Mouse (Mus musculus) embryonic fibroblast, embryonic 13.5 days (primary cell): ENCODE results near the gene Dnajc5g. TPM values are rescaled to one million over a fixed set of nuclear protein-coding genes. Genes with fewer than 3 reads are reported as not detected.

Source experiments
- H3K27ac ChIP-seq: 2 replicates; pipeline ENCODE4 v1.5.1; 2012; ENCODE audit warnings: low read length, control low read depth, inconsistent platforms; ENCODE audit not compliant: insufficient read depth
- H3K4me1 ChIP-seq: 2 replicates; pipeline ENCODE4 v1.6.1; 2011; ENCODE audit warnings: low read length; ENCODE audit not compliant: control insufficient read depth, insufficient read depth
- H3K4me3 ChIP-seq: 2 replicates; pipeline ENCODE4 v1.5.1; 2011; ENCODE audit warnings: mild to moderate bottlenecking, control low read depth, low read length; ENCODE audit not compliant: insufficient read depth
- CTCF ChIP-seq: IDR thresholded peaks from 2 replicates; pipeline ENCODE4 v1.5.1; 2011; ENCODE audit warnings: mild to moderate bottlenecking, control low read depth, low read length, moderate library complexity, borderline replicate concordance; ENCODE audit not compliant: insufficient read depth
- POLR2A ChIP-seq: IDR thresholded peaks from 2 replicates; pipeline ENCODE4 v1.6.1; 2011; ENCODE audit warnings: low read depth, mild to moderate bottlenecking, control low read depth, low read length, moderate library complexity
- polyA plus RNA-seq: library from polyadenylated mRNA; stranded (reverse); fragments of >200 nt; gene quantifications from 2 replicates; pipeline ENCODE4 v1.2.4, GENCODE M21; 2011; ENCODE audit warnings: low read depth; ENCODE audit not compliant: missing spikeins, insufficient read length

Dnajc5g gene
- polyA plus RNA-seq, 1 experiment: not detected

DNA sequence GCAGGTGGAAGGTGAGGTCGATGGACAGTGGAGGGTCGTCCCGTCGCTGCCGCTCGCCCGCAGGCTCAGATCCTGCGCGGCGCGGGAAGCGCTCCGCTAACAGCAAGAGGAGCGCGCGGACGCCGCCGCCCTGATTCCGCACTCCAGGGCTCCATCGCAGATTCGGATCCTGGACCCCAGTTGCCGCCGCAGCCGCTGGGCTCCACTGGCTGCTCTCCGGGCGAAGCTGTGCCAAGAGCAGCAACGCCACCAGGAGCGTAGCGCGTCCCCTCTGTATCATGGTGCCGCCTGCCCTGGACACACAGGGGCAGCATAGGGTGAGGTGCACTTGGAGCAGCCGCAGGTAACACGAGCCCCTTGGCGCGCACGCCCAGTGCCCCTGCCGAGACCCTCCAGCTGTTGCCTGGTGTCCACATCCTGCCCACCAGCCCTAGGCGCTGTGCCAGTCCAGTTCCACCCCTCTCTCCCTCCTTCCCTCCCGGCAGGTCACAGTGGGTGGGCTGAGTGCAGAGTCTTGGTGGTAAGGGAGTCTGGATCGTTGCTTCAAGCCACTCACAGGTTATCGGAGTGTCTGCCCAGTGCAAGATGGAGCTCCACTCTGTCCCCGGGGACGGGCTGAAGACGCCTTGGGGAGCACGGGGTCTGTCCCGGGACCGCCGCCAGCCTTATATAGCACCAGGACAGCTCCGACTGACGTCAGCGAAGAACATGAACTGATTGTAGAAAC, 32.3 kb downstream of the Dnajc5g start, which contains the start of gene Ucn:
TSS of gene Ucn (minus strand) at position 589 of the 727 bp plus-strand sequence.
- TF ChIP-seq POLR2A (no peak), CTCF (no peak)
- H3K4me1 ChIP-seq: no peaks in the 10 kb centered on the region
- H3K4me3 ChIP-seq: no peak within 1 kb of the TSS

DNA sequence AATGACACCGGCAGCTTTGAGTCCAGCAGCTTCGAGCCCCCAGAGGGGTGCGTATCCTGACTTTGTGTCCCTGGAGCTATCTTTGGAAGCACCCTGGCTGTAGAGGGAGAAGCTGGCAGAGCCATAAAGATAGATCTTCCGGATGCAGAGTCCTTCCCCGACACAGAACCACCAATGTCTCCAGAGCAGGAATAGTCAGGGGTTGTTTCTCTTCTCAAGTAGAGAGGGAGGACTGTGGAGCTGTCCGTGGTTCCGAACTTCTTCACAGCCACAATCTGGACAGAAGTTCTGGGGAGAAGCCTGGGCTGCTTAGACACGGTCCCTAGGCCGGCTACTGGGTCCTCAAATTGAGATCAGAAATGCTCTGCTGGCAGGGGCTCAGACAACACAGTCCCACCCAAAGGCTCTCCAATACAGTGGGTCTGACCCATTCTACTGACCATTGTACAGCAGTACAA, 32.9 kb downstream of the Dnajc5g start:
- TF ChIP-seq POLR2A (no peak), CTCF (no peak)
- H3K4me1 ChIP-seq: no peaks in the 10 kb centered on the region
- H3K4me3 ChIP-seq: no peak overlapping the region
- no peak overlapping the region for H3K27ac ChIP-seq

More for the DNA sequence above, 32.3 kb downstream of the Dnajc5g start, which contains the start of gene Ucn:
- no peak within 1 kb of the TSS for H3K27ac ChIP-seq

DNA sequence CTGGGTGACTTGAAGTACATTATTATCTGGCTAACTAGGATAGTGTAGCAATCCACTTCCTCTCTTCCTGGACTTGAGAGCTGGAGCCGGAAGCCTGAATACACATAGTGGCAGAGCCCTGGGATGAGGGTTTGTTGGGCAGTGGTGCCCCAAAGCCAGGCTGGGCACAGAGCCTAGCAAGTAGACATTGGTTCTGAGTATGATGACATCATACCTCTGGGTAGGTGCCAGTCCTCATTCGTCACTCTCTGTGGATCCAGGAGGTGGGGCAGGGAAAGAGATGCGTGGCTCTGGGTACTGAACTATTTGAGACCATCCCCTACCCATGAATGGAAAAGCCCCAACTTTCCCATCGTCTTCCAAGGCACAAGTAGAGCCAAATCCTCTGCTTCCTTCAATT, 43.7 kb downstream of the Dnajc5g start:
- H3K4me3 ChIP-seq: no peak overlapping the region
- no peak for TF ChIP-seq CTCF
- TF ChIP-seq POLR2A: no peak
- H3K27ac ChIP-seq: no peak overlapping the region
- peaks cover 4% of the 10 kb centered on the region for H3K4me1 ChIP-seq

- no peak for TF ChIP-seq CTCF
- TF ChIP-seq POLR2A: no peak
- H3K27ac ChIP-seq: no peak overlapping the region
- H3K4me3 ChIP-seq: no peak overlapping the region
- peaks cover 4% of the 10 kb centered on the region for H3K4me1 ChIP-seq
Measured at GRCm38 (mm10) chr5:31151746-31152145, 45.7 kb downstream of the Dnajc5g start.

GRCm38 (mm10) chr5:31153516-31154151, 47.5 kb downstream of the Dnajc5g start:
- no peak overlapping the region for H3K27ac ChIP-seq
- TF ChIP-seq CTCF (no peak), POLR2A (no peak)
- peaks cover 4% of the 10 kb centered on the region for H3K4me1 ChIP-seq
- peak overlapping the region; percentile 59 for H3K4me3 ChIP-seq

- Histone ChIP-seq H3K4me1 (peaks cover 4% of the 10 kb centered on the region), H3K4me3 (peak within 1 kb of the TSS; percentile 59), H3K27ac (peak within 1 kb of the TSS; percentile 6; the same call in 1 of the 2 replicates)
- TF ChIP-seq POLR2A (peak; percentile 90), CTCF (no peak)
Measured at GRCm38 (mm10) chr5:31154152-31154553, 48.1 kb downstream of the Dnajc5g start, which contains the start of gene Mpv17. Gene Mpv17, minus strand, starts transcription at chr5:31154251.

Other genes with a start within 250 kb of the Dnajc5g start
- 102 and 122 TPM in 2 replicates for gene Tmem214, start 238.3 kb upstream of the Dnajc5g start, polyA plus RNA-seq
- gene Agbl5, start 217.6 kb upstream of the Dnajc5g start, polyA plus RNA-seq: 7.2 and 17.0 TPM in 2 replicates
- gene Ost4, start 198.5 kb upstream of the Dnajc5g start, polyA plus RNA-seq: 335 and 354 TPM in 2 replicates
- gene Emilin1, start 192.9 kb upstream of the Dnajc5g start, polyA plus RNA-seq: 85.9 and 98.0 TPM in 2 replicates
- gene Khk, start 184.9 kb upstream of the Dnajc5g start, polyA plus RNA-seq: 11.4 and 12.4 TPM in 2 replicates
- gene Cgref1, start 160.7 kb upstream of the Dnajc5g start, polyA plus RNA-seq: 14.4 and 16.9 TPM in 2 replicates
- 91.6 and 95.3 TPM in 2 replicates for gene Preb, start 145.9 kb upstream of the Dnajc5g start, polyA plus RNA-seq
- gene Tcf23, start 137.6 kb upstream of the Dnajc5g start, polyA plus RNA-seq: not detected in 2 replicates
- gene Atraid, start 58.0 kb upstream of the Dnajc5g start, polyA plus RNA-seq: 97.2 and 110 TPM in 2 replicates
- 3.3 and 6.2 TPM in 2 replicates for gene Slc5a6, start 57.4 kb upstream of the Dnajc5g start, polyA plus RNA-seq
- gene Cad, start 51.5 kb upstream of the Dnajc5g start, polyA plus RNA-seq: 32.6 and 39.5 TPM in 2 replicates
- gene Slc30a3, start 2.0 kb downstream of the Dnajc5g start, polyA plus RNA-seq: not detected in 2 replicates
- not detected in 2 replicates for gene Trim54, start 10.4 kb downstream of the Dnajc5g start, polyA plus RNA-seq
- gene Ucn, start 32.5 kb downstream of the Dnajc5g start, polyA plus RNA-seq: not detected in 2 replicates
- gene Mpv17, start 48.0 kb downstream of the Dnajc5g start, polyA plus RNA-seq: 54.0 and 57.7 TPM in 2 replicates
- 2.7 and 3.8 TPM in 2 replicates for gene Gm29609, start 73.6 kb downstream of the Dnajc5g start, polyA plus RNA-seq
- 51.0 and 69.2 TPM in 2 replicates for gene Gtf3c2, start 73.9 kb downstream of the Dnajc5g start, polyA plus RNA-seq
- gene Snx17, start 86.9 kb downstream of the Dnajc5g start, polyA plus RNA-seq: 91.9 and 113 TPM in 2 replicates
- gene Eif2b4, start 87.1 kb downstream of the Dnajc5g start, polyA plus RNA-seq: 19.8 and 21.6 TPM in 2 replicates
- 18.6 and 20.3 TPM in 2 replicates for gene Zfp513, start 96.0 kb downstream of the Dnajc5g start, polyA plus RNA-seq
- gene Ppm1g, start 114.4 kb downstream of the Dnajc5g start, polyA plus RNA-seq: 131 and 132 TPM in 2 replicates
- gene Nrbp1, start 134.6 kb downstream of the Dnajc5g start, polyA plus RNA-seq: 93.5 and 115 TPM in 2 replicates
- gene Gm9970, start 134.9 kb downstream of the Dnajc5g start, polyA plus RNA-seq: not detected in 2 replicates
- gene Krtcap3, start 145.4 kb downstream of the Dnajc5g start, polyA plus RNA-seq: 0.81 and 1.4 TPM in 2 replicates
- gene Ift172, start 184.8 kb downstream of the Dnajc5g start, polyA plus RNA-seq: 37.4 and 37.6 TPM in 2 replicates
- 25.2 and 34.0 TPM in 2 replicates for gene Fndc4, start 189.8 kb downstream of the Dnajc5g start, polyA plus RNA-seq
- gene Gckr, start 191.2 kb downstream of the Dnajc5g start, polyA plus RNA-seq: not detected in 2 replicates